Mouse (Mus musculus): ENCODE data around the gene Trim2.

DNA sequence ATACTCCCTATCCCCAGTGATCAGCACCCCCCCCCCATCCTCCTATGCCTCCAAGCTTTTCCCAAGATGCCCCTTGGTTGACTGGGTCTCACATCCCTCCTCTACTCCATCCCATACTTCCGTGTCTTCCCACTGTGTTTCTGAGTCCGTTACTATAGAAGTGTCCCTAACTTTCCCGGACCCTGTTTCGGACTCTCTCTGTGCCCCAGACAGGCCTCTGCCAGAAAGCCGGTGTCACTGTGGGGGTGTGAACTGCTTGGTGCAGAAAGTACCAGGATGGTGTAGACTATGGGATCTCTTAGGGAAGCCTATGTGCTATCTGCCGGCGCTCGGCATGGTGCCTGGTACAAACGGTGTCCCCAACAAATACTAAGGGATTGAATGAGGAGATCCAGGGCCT lies 36.4 kb upstream of the Trim2 start:
- no peak for TF ChIP-seq CTCF (IDR thresholded peaks at IDR 0.05; ENCODE audit: control insufficient read depth, insufficient read depth, low read length)
- TF ChIP-seq POLR2A (IDR thresholded peaks at IDR 0.05; ENCODE audit: borderline replicate concordance, control insufficient read depth, low read depth, low read length), result no peak

Measured in bone marrow, adult 2 months (tissue).